Mouse (Mus musculus): ENCODE data around the gene Lce3a.

Lce3a gene

DNA sequence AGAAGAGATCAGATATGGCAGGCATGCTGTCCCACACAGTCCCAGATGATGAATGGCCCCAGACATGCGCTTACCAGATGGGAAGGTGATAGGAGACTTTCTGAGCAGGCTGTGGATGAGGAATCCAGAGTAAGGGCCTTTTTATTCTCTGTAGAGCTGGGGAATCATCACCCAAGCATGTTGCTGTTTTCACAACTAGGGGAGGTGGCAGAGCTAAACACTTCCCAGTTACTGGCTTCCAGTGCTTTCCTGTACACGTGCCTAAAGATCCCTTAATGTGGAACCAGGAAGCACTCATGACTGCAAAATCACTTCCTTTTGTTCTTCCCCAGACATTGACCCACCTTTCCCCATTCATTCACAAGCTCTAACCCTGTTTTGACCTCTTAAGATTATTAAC, at the start of gene Lce3a:
Gene Lce3a (minus strand): TSS at position 101 of the 400 bp plus-strand sequence.
- no peak for DNase-seq (ENCODE audit: low read depth, low spot score)

- DNase-seq (ENCODE audit: low read depth, low spot score) = no peak
Observed at GRCm38 (mm10) chr3:92966761-92967160, 40.7 kb upstream of the Lce3a start, which contains the start of gene Lce3e. TSS of gene Lce3e (plus strand) at chr3:92967061.

- DNase-seq (ENCODE audit: low read depth, low spot score) = no peak
Observed at GRCm38 (mm10) chr3:92957090-92957489, 31.1 kb upstream of the Lce3a start, which contains the start of gene Lce3d. TSS of gene Lce3d (plus strand) at chr3:92957390.

GRCm38 (mm10) chr3:92944186-92944585, 18.2 kb upstream of the Lce3a start, which contains the start of gene Lce3c:
TSS of gene Lce3c (plus strand) at chr3:92944486.
- no peak for DNase-seq (ENCODE audit: low read depth, low spot score)

DNA sequence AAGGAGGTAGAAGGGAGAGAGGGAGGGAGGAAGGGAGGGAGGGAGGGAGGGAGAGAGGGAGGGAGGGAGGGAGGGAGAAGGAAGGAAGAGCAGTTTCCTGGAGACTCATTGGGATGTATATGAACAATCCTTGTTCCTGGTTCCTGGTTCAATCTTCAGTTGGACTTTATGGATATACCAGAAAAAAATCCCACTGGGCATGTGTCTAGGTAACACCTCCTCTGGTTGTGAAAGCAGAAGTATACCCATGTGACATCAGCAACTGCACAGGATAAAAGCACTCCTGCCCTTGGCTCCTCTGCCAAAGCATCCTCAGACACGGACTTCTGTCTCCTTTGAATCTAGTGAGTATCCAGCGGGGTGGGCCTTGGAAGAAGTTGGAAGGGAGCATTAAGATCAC, 6.6 kb upstream of the Lce3a start, which contains the start of gene Lce3b:
Gene Lce3b (plus strand): TSS at position 301 of the 400 bp plus-strand sequence.
- DNase-seq (ENCODE audit: low read depth, low spot score) = no peak

GRCm38 (mm10) chr3:92920364-92920763, 5.7 kb downstream of the Lce3a start:
- peak; percentile 57 for DNase-seq (ENCODE audit: low read depth, low spot score)

GRCm38 (mm10) chr3:92907571-92907970, 18.5 kb downstream of the Lce3a start:
- peak; percentile 46 for DNase-seq (ENCODE audit: low read depth, low spot score)

- no peak for DNase-seq (ENCODE audit: low read depth, low spot score)
Observed at GRCm38 (mm10) chr3:92905182-92905581, 20.8 kb downstream of the Lce3a start.

DNA sequence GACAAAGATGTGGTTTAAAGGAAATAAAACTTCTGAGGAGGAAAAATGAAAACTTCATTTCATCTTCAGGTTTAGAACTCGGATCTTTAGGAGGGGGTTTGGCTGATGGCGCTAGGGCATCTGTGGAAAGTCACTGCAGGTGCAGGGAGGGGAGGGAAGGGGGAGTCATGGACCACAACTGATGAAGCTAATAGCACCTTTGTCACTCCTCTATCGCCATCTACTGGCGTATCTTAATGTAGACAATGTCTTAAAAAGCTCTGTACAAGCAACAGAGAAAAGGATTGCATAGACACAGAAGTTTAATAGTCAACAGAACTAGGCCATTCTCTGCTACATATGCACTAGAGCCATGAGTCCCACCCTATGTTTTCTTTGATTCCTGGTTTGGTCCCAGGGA, 22.4 kb downstream of the Lce3a start:
- peak; percentile 67 for DNase-seq (ENCODE audit: low read depth, low spot score)

- DNase-seq (ENCODE audit: low read depth, low spot score) = peak; percentile 66
Observed at GRCm38 (mm10) chr3:92902992-92903391, 23.0 kb downstream of the Lce3a start.

DNA sequence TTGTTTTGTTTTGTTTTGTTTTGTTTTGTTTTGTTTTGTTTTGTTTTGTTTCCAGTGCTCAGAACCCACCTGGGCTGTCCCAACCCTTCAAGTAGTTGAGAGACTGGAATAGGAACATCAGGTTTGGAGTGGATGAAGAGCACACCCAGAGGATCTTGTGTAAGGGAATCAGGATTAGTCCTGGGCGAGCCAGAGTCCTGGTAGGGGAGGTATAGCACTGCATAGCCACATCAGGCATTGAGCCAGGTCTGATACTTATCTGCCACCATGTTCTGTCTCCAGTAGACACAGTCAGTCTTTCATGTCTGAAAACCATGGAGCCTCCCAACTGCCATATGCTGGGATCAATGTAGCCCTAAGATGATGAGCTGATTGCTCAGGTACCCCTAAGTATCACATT, 31.5 kb downstream of the Lce3a start:
- DNase-seq (ENCODE audit: low read depth, low spot score) = no peak

GRCm38 (mm10) chr3:92894063-92894462, 32.0 kb downstream of the Lce3a start:
- no peak for DNase-seq (ENCODE audit: low read depth, low spot score)

Data from ZHBTc4 (cell line).